Mouse (Mus musculus) subcutaneous adipose tissue, adult 2 months (tissue): ENCODE measurements around the gene Wdr82. TPM values are rescaled to one million over a fixed set of nuclear protein-coding genes. Genes with fewer than 3 reads are reported as not detected.

Experiments
- polyA plus RNA-seq: library from polyadenylated mRNA; depleted of rRNA; stranded (reverse); fragments of >200 nt; gene quantifications from 2 replicates; pipeline ENCODE4 v1.2.3, GENCODE M21; 2012; ENCODE audit warnings: low replicate concordance; rRNA removed

Wdr82 gene
- 41.0 and 112 TPM in 2 replicates for polyA plus RNA-seq

DNA sequence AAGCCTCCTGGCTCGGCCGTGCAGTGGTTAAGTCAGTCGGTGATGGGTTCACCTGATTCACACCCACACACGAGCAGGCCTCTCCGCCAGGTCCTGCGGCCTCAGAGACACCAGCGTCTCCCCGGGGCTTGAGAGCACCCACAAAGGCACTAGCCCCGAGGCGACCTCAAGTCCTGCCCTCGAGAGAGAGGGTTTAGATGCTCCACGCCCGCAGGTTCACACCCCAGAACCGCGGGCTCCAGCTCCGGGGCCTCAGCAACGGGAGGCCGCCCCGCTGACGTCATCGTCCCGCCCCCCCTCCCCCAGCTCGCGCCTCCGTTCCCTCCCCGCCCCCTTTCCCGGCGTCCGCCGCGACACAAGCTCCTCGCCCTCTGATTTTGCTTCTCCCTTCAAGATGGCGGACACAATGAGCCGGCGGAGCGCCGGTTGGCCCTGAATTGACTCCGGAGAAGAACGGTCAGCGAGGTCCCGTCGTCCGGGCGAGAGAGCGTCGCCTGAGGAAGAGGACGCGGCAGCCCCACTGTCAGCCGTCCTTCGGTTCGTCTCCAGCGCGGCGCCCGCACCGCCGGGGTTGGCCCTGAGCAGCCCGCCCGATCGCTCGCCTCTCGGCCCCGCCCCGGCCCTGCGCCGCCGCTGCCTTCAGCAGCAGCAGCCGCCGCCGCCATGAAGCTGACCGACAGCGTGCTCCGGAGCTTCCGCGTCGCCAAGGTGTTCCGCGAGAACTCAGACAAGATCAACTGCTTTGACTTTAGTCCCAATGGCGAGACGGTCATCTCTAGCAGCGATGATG lies at the start of gene Wdr82:
Wdr82 (plus strand) TSS at position 373 of the 790 bp plus-strand sequence.

DNA sequence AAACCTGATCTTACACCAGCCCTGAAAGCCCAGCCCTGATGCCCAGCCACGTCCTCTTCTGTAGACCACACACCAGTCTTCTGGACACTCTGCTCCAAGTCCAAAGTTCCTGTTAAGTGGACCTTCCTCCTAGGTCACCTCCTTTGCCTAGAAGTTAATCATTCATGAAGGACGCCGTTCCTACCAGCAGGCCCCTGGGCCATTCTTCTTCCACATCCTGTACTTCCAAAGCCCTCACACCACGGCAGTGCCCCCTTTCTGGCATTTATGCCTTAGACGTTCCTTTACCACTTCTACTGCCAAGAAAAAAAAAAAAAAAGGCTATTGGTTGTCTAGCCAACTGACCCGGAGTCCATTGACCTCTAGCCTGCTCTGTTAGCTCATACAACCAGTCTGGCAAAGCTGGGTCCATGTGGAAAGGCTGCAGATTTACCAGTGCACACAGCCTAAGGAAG lies 12.7 kb upstream of the Wdr82 start, which contains the start of gene Glyctk:
Glyctk (minus strand) TSS at position 102 of the 455 bp plus-strand sequence.

DNA sequence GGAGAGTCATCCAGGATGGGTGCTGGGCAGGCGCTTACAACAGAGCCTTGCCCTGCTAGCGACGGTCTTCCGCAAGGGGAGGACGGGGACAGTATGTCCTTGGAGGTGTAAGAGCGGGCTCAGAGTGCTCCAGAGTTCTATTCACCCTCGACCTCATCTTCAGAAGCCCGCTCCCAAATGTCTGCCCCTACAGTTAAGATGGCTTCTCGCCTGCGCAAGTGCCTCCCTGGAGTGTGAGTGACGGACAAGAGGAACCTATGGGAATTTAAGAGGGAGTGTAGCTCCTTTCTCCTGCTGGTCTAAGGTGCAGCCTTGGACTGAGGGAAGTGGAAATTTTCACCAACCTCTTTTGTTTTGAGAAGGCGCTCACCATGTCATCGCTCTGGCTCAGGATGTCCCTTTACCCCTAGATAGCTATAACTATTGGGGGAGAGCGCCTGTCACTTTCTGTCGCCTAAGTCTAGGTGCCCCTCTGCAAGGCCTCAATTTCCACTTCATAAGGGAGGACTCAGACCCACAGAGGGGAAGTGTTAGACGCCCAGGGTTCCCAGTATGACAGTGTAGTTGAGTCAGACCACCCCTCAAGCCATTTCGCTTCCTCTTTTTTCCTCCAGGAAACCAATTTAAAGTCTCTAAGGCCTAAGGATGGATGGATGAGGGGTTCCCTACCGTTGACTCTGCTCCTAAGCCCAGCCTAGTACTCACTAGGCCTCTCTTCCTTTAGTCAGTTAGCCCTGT lies 29.0 kb downstream of the Wdr82 start, which contains the start of gene Ppm1m:
Ppm1m (minus strand) TSS at position 212 of the 738 bp plus-strand sequence.

DNA sequence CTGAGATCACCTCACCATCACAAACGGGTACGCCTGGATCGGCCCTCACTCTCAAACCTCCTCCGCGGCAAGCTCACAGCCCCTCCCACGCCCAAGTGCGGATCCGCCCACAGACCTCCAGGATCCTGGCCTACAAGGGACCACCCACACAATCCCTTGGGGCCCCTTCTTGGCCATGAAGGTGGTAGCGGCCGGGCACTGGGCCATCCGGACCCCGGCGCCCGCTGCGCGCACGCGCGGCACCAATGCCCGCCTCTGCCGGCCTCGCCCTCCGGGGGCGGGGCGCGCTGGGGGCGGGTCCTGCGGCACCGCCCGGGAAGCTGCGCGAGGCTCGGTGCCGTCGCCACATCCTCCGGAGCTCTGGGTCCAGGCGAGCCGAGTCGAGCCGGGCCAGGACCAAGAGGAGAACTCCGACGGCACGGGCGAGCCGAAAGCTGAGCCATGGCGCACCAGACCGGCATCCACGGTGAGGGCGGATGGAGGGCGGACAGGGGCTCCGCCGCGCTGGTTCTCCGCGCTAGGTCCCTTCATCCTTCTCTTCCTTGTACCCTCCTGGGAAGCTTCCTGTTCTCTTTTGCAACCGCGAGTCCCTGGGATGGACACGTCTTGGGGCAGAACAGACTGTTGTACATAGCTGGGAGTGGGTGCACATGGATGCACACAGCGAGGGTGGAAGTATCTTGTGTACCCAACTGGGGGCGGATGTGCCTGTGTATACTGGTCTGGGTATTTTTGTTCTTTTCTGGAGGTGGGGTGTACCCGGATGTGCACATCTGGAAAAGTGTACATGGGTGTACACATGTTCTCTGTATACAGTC lies 32.3 kb downstream of the Wdr82 start, which contains the start of gene Twf2:
Twf2 (plus strand) TSS at position 290 of the 818 bp plus-strand sequence.

DNA sequence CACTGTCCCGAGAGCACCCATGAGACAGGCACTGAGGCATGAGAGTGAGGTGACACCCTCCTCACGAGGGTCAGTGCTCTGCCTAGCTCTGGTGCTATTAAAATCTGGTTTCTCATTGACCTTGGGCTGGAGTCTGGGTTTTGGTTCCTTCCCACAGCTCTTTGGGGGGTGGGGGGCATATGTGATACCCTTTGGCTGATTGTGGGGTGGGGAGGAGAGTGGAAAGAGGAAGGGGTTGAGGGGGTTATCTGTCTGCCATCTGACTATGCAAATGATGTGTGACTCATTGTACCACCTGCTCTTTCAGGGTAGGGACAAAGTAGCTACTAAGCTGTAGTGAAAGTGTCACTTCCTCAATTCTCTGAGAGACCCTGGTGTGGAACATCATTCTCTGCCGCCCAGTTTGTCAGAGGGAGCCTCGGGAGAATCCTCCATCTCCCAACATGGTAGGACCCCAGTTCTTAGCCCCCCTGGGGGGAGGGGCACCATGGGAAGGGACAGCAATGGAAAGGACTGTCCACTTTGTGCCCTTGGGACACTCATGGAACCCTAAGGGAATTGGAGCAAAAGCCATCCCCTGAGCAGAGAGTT lies 51.6 kb downstream of the Wdr82 start, which contains the start of gene Tlr9:
Tlr9 (plus strand) TSS at position 338 of the 591 bp plus-strand sequence.

Other genes with a start within 250 kb of the Wdr82 start
- gene Col6a5, start 210.3 kb upstream of the Wdr82 start, polyA plus RNA-seq: 1.2 and 1.4 TPM in 2 replicates
- 0.46 and 444 TPM in 2 replicates for gene Col6a4, start 74.1 kb upstream of the Wdr82 start, polyA plus RNA-seq
- gene Glyctk, start 12.8 kb upstream of the Wdr82 start, polyA plus RNA-seq: 2.6 and 5.0 TPM in 2 replicates
- 112 and 174 TPM in 2 replicates for gene Ppm1m, start 28.8 kb downstream of the Wdr82 start, polyA plus RNA-seq
- 53.9 and 73.1 TPM in 2 replicates for gene Twf2, start 32.2 kb downstream of the Wdr82 start, polyA plus RNA-seq
- 4.1 and 10.6 TPM in 2 replicates for gene Tlr9, start 51.7 kb downstream of the Wdr82 start, polyA plus RNA-seq
- 185 and 273 TPM in 2 replicates for gene Alas1, start 77.7 kb downstream of the Wdr82 start, polyA plus RNA-seq
- gene Poc1a, start 110.1 kb downstream of the Wdr82 start, polyA plus RNA-seq: 8.3 and 11.1 TPM in 2 replicates
- 46.7 and 83.4 TPM in 2 replicates for gene Dusp7, start 197.7 kb downstream of the Wdr82 start, polyA plus RNA-seq